Mouse (Mus musculus) lung, postnatal 0 days (tissue): ENCODE data around the gene Pelp1. TPM values are rescaled to one million over a fixed set of nuclear protein-coding genes. Genes with fewer than 3 reads are reported as not detected.

Experiments
- ATAC-seq: fragments of 200-750 bp; cut with Nextera tagmentation; 2 replicates; pipeline ENCODE4 v1.8.0; 2017; ENCODE audit warnings: moderate library complexity
- DNase-seq: peaks from one replicate; pipeline ENCODE4 v3.0.0-alpha.2; 2016; ENCODE audit warnings: low spot score
- H3K27ac ChIP-seq: fragments of 300-500 bp; sonication (generic); 2 replicates; pipeline ENCODE4 v1.5.1; 2014; ENCODE audit warnings: antibody characterized with exemption, mild to moderate bottlenecking, low read length, mixed read lengths
- H3K27me3 ChIP-seq: fragments of 300-500 bp; sonication (generic); replicated peaks from 2 replicates; pipeline ENCODE4 v1.6.1; 2014; ENCODE audit warnings: low read length, mixed read lengths; ENCODE audit not compliant: insufficient read depth
- H3K36me3 ChIP-seq: fragments of 300-500 bp; sonication (generic); 2 replicates; pipeline ENCODE4 v1.6.1; 2014; ENCODE audit warnings: low read length, mixed read lengths; ENCODE audit not compliant: insufficient read depth
- H3K4me1 ChIP-seq: fragments of 300-500 bp; sonication (generic); 2 replicates; pipeline ENCODE4 v1.6.1; 2014; ENCODE audit warnings: antibody characterized with exemption, low read depth, low read length, mixed read lengths; ENCODE audit not compliant: insufficient read depth
- H3K4me2 ChIP-seq: fragments of 300-500 bp; sonication (generic); replicated peaks from 2 replicates; pipeline ENCODE4 v1.6.1; 2014; ENCODE audit warnings: low read depth, mild to moderate bottlenecking, low read length, moderate library complexity, mixed read lengths
- H3K4me3 ChIP-seq: fragments of 300-500 bp; sonication (generic); 2 replicates; pipeline ENCODE4 v1.5.1; 2014; ENCODE audit warnings: low read depth, low read length
- H3K9ac ChIP-seq: fragments of 300-500 bp; sonication (generic); replicated peaks from 2 replicates; pipeline ENCODE4 v1.6.1; 2014; ENCODE audit warnings: low read depth, mild to moderate bottlenecking
- H3K9me3 ChIP-seq: fragments of 300-500 bp; sonication (generic); 2 replicates; pipeline ENCODE4 v1.6.1; 2016; ENCODE audit warnings: low read length, mixed read lengths
- CTCF ChIP-seq: IDR thresholded peaks from 2 replicates; pipeline ENCODE4 v1.5.1; 2016; ENCODE audit warnings: antibody characterized with exemption, mild to moderate bottlenecking
- EP300 ChIP-seq: IDR thresholded peaks from 2 replicates; pipeline ENCODE4 v1.6.1; 2016; ENCODE audit warnings: antibody characterized with exemption, mild to moderate bottlenecking, control low read depth
- WGBS: fragments of 180-500 bp; shearing (Covaris S2); extraction: QIAGEN DNeasy Blood & Tissue Kit; methylation state at CpG from one replicate; pipeline ENCODE4 v1.1.7; 2014; 5-methylcytosine and 5-hydroxymethylcytosine counted together
- polyA plus RNA-seq: library from polyadenylated mRNA; unstranded; fragments of >200 nt; fragmentation: Nextera tagmentation; extraction: Ambion mirVana; gene quantifications from 2 replicates; pipeline ENCODE4 v1.2.1, GENCODE M21; 2015

The Pelp1 gene
- polyA plus RNA-seq, 1 experiment from 2014 or later, result 9.1 TPM

DNA sequence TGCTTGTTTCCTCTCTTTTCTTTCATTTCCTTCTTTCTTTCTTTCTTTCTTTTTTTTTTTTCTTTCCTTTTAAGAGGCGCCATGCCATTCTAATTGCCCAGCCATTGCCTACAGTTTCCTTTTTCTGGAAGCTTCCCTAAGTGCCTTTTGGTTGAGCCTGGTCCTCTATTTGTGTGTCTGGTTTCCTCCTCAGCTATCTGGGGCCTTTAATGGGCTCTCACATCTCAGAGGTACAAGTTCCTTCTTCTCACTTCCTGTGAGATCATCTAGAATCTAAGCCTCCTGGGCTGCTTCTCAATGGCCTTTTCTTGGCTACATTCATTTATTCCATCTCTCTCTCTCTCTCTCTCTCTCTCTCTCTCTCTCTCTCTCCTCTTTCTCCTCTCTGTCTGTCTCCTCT lies 37.5 kb upstream of the Pelp1 start:
- Histone ChIP-seq H3K27ac (no peak overlapping the region), H3K4me3 (no peak overlapping the region), H3K36me3 (no peaks in the 10 kb centered on the region), H3K9me3 (no peaks in the 10 kb centered on the region), H3K4me2 (no peak overlapping the region), H3K9ac (no peak overlapping the region), H3K4me1 (peaks cover 3% of the 10 kb centered on the region; the same call in 1 of the 2 replicates), H3K27me3 (no peaks in the 10 kb centered on the region)
- ATAC-seq (no peak), DNase-seq (no peak)
- TF ChIP-seq CTCF (no peak), EP300 (no peak)
- WGBS, result 75% methylated on average over 1 of the region's 1 CpGs

- Histone ChIP-seq H3K27me3 (no peaks in the 10 kb centered on the region), H3K4me1 (peaks cover 3% of the 10 kb centered on the region; the same call in 1 of the 2 replicates), H3K4me2 (no peak overlapping the region), H3K9me3 (no peaks in the 10 kb centered on the region), H3K9ac (no peak overlapping the region), H3K4me3 (no peak overlapping the region), H3K27ac (no peak overlapping the region), H3K36me3 (no peaks in the 10 kb centered on the region)
- WGBS, result 27% methylated on average over 3 of the region's 3 CpGs
- peak; percentile 31; the same call in 1 of the 2 replicates for TF ChIP-seq CTCF
- TF ChIP-seq EP300, result no peak
- ATAC-seq (no peak), DNase-seq (peak; percentile 35)
These were observed 36.9 kb upstream of the Pelp1 start for GRCm38 (mm10) chr11:70446756-70447155.

DNA sequence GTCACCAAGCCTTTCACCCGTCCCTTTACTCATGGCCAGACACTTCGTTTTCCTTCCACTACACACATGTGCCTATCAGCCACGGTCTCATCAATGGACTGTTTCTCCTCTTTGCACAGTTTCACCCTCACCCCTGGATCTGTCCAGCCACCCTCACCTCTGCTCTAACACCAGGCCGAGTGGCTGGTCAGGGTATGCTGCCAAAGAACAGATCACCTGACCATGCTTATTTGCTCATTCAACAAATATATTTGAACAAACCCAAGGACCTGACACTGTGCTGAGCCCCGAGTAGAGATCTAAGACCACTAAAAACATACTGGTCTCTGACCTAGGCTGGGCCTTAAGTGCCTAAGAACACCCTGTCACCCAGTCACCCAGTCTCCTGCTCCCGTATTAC lies 34.8 kb upstream of the Pelp1 start:
- DNase-seq (peak; percentile 53), ATAC-seq (peak; percentile 75)
- no peaks in the 10 kb centered on the region for H3K36me3 ChIP-seq
- H3K4me1 ChIP-seq, result no peaks in the 10 kb centered on the region
- H3K27me3 ChIP-seq, result no peaks in the 10 kb centered on the region
- H3K27ac ChIP-seq, result no peak overlapping the region
- H3K9ac ChIP-seq, result no peak overlapping the region
- H3K4me3 ChIP-seq, result no peak overlapping the region
- H3K4me2 ChIP-seq, result no peak overlapping the region
- TF ChIP-seq EP300 (no peak), CTCF (no peak)
- no peaks in the 10 kb centered on the region for H3K9me3 ChIP-seq
- WGBS, result 35% methylated on average over 6 of the region's 6 CpGs

GRCm38 (mm10) chr11:70443964-70444363 lies 34.1 kb upstream of the Pelp1 start:
- H3K27ac ChIP-seq, result no peak overlapping the region
- no peaks in the 10 kb centered on the region for H3K9me3 ChIP-seq
- ATAC-seq (no peak), DNase-seq (no peak)
- H3K36me3 ChIP-seq, result no peaks in the 10 kb centered on the region
- 72% methylated on average over 3 of the region's 3 CpGs for WGBS
- H3K27me3 ChIP-seq, result no peaks in the 10 kb centered on the region
- no peak overlapping the region for H3K4me2 ChIP-seq
- TF ChIP-seq EP300 (no peak), CTCF (no peak)
- no peak overlapping the region for H3K4me3 ChIP-seq
- H3K4me1 ChIP-seq, result no peaks in the 10 kb centered on the region
- no peak overlapping the region for H3K9ac ChIP-seq

DNA sequence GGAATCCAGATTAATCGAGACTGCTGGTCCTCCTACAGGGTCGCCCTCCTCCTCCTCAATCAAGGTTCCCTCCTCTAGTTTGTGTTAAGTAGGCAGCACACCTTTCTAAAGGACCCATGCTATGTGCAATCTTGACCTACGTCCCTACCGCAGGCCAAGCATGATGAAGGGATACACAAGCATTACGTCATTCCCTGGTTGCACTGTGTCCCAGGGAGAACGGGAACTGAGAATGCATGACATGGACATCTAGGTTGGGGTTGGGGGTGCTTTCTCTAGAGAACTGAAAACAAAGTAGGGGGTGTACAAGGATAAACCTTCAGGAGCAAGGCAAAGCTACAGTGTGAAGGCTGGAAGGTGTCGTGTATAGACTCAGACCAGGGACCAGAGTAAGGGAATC lies 32.1 kb upstream of the Pelp1 start:
- no peak overlapping the region for H3K9ac ChIP-seq

DNA sequence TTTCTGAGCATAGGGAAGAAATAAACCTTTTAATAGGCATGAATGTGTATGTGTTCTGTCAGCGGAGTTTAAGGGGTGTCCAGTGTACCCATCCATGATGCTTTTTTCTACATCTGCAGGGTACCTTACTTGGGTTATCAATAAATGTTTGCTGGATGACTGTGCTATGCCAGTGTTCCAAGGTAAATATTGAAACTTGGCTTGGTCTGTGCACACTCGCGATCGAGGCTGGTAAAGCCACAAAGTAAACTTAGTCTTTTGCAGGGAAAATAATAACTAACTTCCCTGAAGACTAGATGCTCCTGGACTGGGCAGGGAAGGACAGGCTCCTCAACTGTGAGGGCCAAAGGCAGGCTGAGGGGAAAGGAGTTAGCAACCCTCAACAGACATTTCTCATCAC lies 30.8 kb upstream of the Pelp1 start:
- H3K9me3 ChIP-seq, result no peaks in the 10 kb centered on the region
- ATAC-seq (no peak), DNase-seq (no peak)
- no peak overlapping the region for H3K9ac ChIP-seq
- H3K36me3 ChIP-seq, result 0 out of 2 replicates have a peak, but pooled peaks cover 6% of the 10 kb centered on the region
- no peak overlapping the region for H3K27ac ChIP-seq
- no peaks in the 10 kb centered on the region for H3K4me1 ChIP-seq
- WGBS, result 59% methylated on average over 4 of the region's 4 CpGs
- no peak overlapping the region for H3K4me3 ChIP-seq
- H3K27me3 ChIP-seq, result no peaks in the 10 kb centered on the region
- no peak overlapping the region for H3K4me2 ChIP-seq
- TF ChIP-seq CTCF (no peak), EP300 (no peak)

More for the DNA sequence above, 32.1 kb upstream of the Pelp1 start:
- ATAC-seq, result no peak
- Histone ChIP-seq H3K36me3 (0 out of 2 replicates have a peak, but pooled peaks cover 3% of the 10 kb centered on the region), H3K9me3 (no peaks in the 10 kb centered on the region), H3K27me3 (no peaks in the 10 kb centered on the region), H3K4me1 (no peaks in the 10 kb centered on the region), H3K4me2 (no peak overlapping the region), H3K4me3 (no peak overlapping the region), H3K27ac (no peak overlapping the region)
- peak; percentile 29 for DNase-seq
- WGBS, result 84% methylated on average over 7 of the region's 7 CpGs
- TF ChIP-seq CTCF, result no peak
- no peak for TF ChIP-seq EP300
